Mouse (Mus musculus) midbrain, embryonic 12.5 days (tissue): Measurements from ENCODE around the gene Ltb4r1. TPM values are rescaled to one million over a fixed set of nuclear protein-coding genes. Genes with fewer than 3 reads are reported as not detected.

Source experiments
- ATAC-seq: fragments of 200-750 bp; cut with Nextera tagmentation; 2 replicates; pipeline ENCODE4 v1.8.0; 2017; ENCODE audit warnings: low read depth, moderate TSS enrichment, moderate library complexity; ENCODE audit not compliant: low FRiP score
- H3K27ac ChIP-seq: fragments of 300-500 bp; sonication (generic); replicated peaks from 2 replicates; pipeline ENCODE4 v1.5.1; 2016; ENCODE audit warnings: mild to moderate bottlenecking
- H3K27me3 ChIP-seq: fragments of 300-500 bp; sonication (generic); 2 replicates; pipeline ENCODE4 v1.6.1; 2016; ENCODE audit warnings: mild to moderate bottlenecking
- H3K36me3 ChIP-seq: fragments of 300-500 bp; sonication (generic); 2 replicates; pipeline ENCODE4 v1.6.1; 2016
- H3K4me1 ChIP-seq: fragments of 300-500 bp; sonication (generic); 2 replicates; pipeline ENCODE4 v1.6.1; 2016
- H3K4me2 ChIP-seq: fragments of 300-500 bp; sonication (generic); replicated peaks from 2 replicates; pipeline ENCODE4 v1.6.1; 2016; ENCODE audit warnings: mild to moderate bottlenecking, moderate library complexity
- H3K4me3 ChIP-seq: fragments of 300-500 bp; sonication (generic); 2 replicates; pipeline ENCODE4 v1.5.1; 2016; ENCODE audit warnings: mild to moderate bottlenecking
- H3K9ac ChIP-seq: fragments of 300-500 bp; sonication (generic); replicated peaks from 2 replicates; pipeline ENCODE4 v1.6.1; 2016; ENCODE audit warnings: mild to moderate bottlenecking, moderate library complexity
- H3K9me3 ChIP-seq: fragments of 300-500 bp; sonication (generic); 2 replicates; pipeline ENCODE4 v1.6.1; 2016; ENCODE audit warnings: mild to moderate bottlenecking
- WGBS: fragments of 180-500 bp; shearing (Covaris S2); methylation state at CpG from one replicate; pipeline ENCODE4 v1.1.7; 2016; 5-methylcytosine and 5-hydroxymethylcytosine counted together
- polyA plus RNA-seq: library from polyadenylated mRNA; unstranded; fragments of >200 nt; fragmentation: Nextera tagmentation; extraction: Ambion mirVana; gene quantifications from 2 replicates; pipeline ENCODE4 v1.2.1, GENCODE M21; 2016

Ltb4r1 gene
- 0.13 TPM in 1 of 2 replicates, not detected in the other for polyA plus RNA-seq

- Histone ChIP-seq H3K36me3 (no peaks in the 10 kb centered on the region), H3K27ac (no peak within 1 kb of the TSS), H3K9ac (no peak within 1 kb of the TSS), H3K4me1 (peaks cover 23% of the 10 kb centered on the region), H3K4me3 (no peak within 1 kb of the TSS), H3K4me2 (no peak within 1 kb of the TSS), H3K9me3 (no peaks in the 10 kb centered on the region), H3K27me3 (peaks cover 91% of the 10 kb centered on the region)
- WGBS: 66% methylated on average over 4 of the region's 4 CpGs
- no peak for ATAC-seq
These were observed at the start of gene Ltb4r1 for GRCm38 (mm10) chr14:55765696-55766095. Gene Ltb4r1 (plus strand): TSS chr14:55765962.

- Histone ChIP-seq H3K4me3 (no peak overlapping the region), H3K9me3 (no peaks in the 10 kb centered on the region), H3K27ac (no peak overlapping the region), H3K9ac (no peak overlapping the region), H3K27me3 (peaks cover 26% of the 10 kb centered on the region), H3K36me3 (peaks cover 30% of the 10 kb centered on the region), H3K4me1 (peaks cover 5% of the 10 kb centered on the region; the same call in 1 of the 2 replicates), H3K4me2 (no peak overlapping the region)
- no peak for ATAC-seq
- 88% methylated on average over 6 of the region's 6 CpGs for WGBS
These were observed 49.5 kb upstream of the Ltb4r1 start for GRCm38 (mm10) chr14:55716271-55716670.

- Histone ChIP-seq H3K27me3 (peaks cover 23% of the 10 kb centered on the region), H3K36me3 (peaks cover 30% of the 10 kb centered on the region), H3K4me1 (peaks cover 7% of the 10 kb centered on the region; the same call in 1 of the 2 replicates), H3K27ac (no peak overlapping the region), H3K4me3 (no peak overlapping the region), H3K9me3 (no peaks in the 10 kb centered on the region), H3K9ac (no peak overlapping the region), H3K4me2 (no peak overlapping the region)
- no peak for ATAC-seq
- WGBS: 83% methylated on average over 8 of the region's 8 CpGs
These were observed 48.9 kb upstream of the Ltb4r1 start for GRCm38 (mm10) chr14:55716884-55717283.

GRCm38 (mm10) chr14:55719737-55720136 lies 46.0 kb upstream of the Ltb4r1 start:
- Histone ChIP-seq H3K4me2 (no peak overlapping the region), H3K4me1 (peaks cover 7% of the 10 kb centered on the region; the same call in 1 of the 2 replicates), H3K9ac (no peak overlapping the region), H3K9me3 (no peaks in the 10 kb centered on the region), H3K27me3 (no peaks in the 10 kb centered on the region), H3K27ac (no peak overlapping the region), H3K36me3 (peaks cover 30% of the 10 kb centered on the region), H3K4me3 (no peak overlapping the region)
- WGBS: 84% methylated on average over 6 of the region's 6 CpGs
- no peak for ATAC-seq

GRCm38 (mm10) chr14:55720666-55721065 lies 45.1 kb upstream of the Ltb4r1 start:
- no peak for ATAC-seq
- WGBS: 91% methylated on average over 12 of the region's 12 CpGs
- H3K27me3 ChIP-seq: no peaks in the 10 kb centered on the region

GRCm38 (mm10) chr14:55721076-55721475 lies 44.7 kb upstream of the Ltb4r1 start:
- H3K4me3 ChIP-seq: peak overlapping the region; percentile 82
- peaks cover 28% of the 10 kb centered on the region for H3K36me3 ChIP-seq
- WGBS: 76% methylated on average over 6 of the region's 6 CpGs
- H3K4me1 ChIP-seq: peaks cover 7% of the 10 kb centered on the region; the same call in 1 of the 2 replicates
- H3K4me2 ChIP-seq: peak overlapping the region; percentile 61
- H3K27me3 ChIP-seq: no peaks in the 10 kb centered on the region
- H3K27ac ChIP-seq: no peak overlapping the region
- peak overlapping the region; percentile 75; the same call in 1 of the 2 replicates for H3K9ac ChIP-seq
- no peaks in the 10 kb centered on the region for H3K9me3 ChIP-seq
- no peak for ATAC-seq

More at GRCm38 (mm10) chr14:55720666-55721065, 45.1 kb upstream of the Ltb4r1 start:
- H3K36me3 ChIP-seq: peaks cover 30% of the 10 kb centered on the region
- no peak overlapping the region for H3K4me2 ChIP-seq
- H3K9me3 ChIP-seq: no peaks in the 10 kb centered on the region
- peaks cover 7% of the 10 kb centered on the region; the same call in 1 of the 2 replicates for H3K4me1 ChIP-seq
- no peak overlapping the region for H3K9ac ChIP-seq
- no peak overlapping the region for H3K4me3 ChIP-seq
- H3K27ac ChIP-seq: no peak overlapping the region

- Histone ChIP-seq H3K4me2 (peak within 1 kb of the TSS; percentile 61), H3K27ac (peak within 1 kb of the TSS; percentile 80), H3K9me3 (no peaks in the 10 kb centered on the region), H3K9ac (peak within 1 kb of the TSS; percentile 75), H3K27me3 (no peaks in the 10 kb centered on the region), H3K4me1 (peaks cover 7% of the 10 kb centered on the region; the same call in 1 of the 2 replicates), H3K4me3 (peak within 1 kb of the TSS; percentile 82), H3K36me3 (peaks cover 22% of the 10 kb centered on the region)
- under 1% methylated on average over 50 of the region's 50 CpGs for WGBS
- ATAC-seq: peak; percentile 93
These were observed 43.9 kb upstream of the Ltb4r1 start, which contains the start of gene Rabggta for GRCm38 (mm10) chr14:55721700-55722437. Gene Rabggta (minus strand): TSS chr14:55722263.

- no peak; the same call in 1 of the 2 replicates for ATAC-seq
- no peaks in the 10 kb centered on the region for H3K9me3 ChIP-seq
- peaks cover 7% of the 10 kb centered on the region; the same call in 1 of the 2 replicates for H3K4me1 ChIP-seq
- H3K4me3 ChIP-seq: peak overlapping the region; percentile 82
- H3K27me3 ChIP-seq: no peaks in the 10 kb centered on the region
- peaks cover 17% of the 10 kb centered on the region for H3K36me3 ChIP-seq
- peak overlapping the region; percentile 75 for H3K9ac ChIP-seq
- 52% methylated on average over 8 of the region's 8 CpGs for WGBS
- peak overlapping the region; percentile 61 for H3K4me2 ChIP-seq
- peak overlapping the region; percentile 80 for H3K27ac ChIP-seq
These were observed 43.3 kb upstream of the Ltb4r1 start for GRCm38 (mm10) chr14:55722438-55722945.

GRCm38 (mm10) chr14:55723433-55723832 lies 42.3 kb upstream of the Ltb4r1 start:
- Histone ChIP-seq H3K27me3 (no peaks in the 10 kb centered on the region; the same call in 1 of the 2 replicates), H3K9me3 (no peaks in the 10 kb centered on the region), H3K4me1 (peaks cover 7% of the 10 kb centered on the region; the same call in 1 of the 2 replicates), H3K36me3 (peaks cover 12% of the 10 kb centered on the region), H3K27ac (no peak overlapping the region), H3K4me2 (no peak overlapping the region), H3K9ac (no peak overlapping the region), H3K4me3 (no peak overlapping the region)
- 98% methylated on average over 7 of the region's 7 CpGs for WGBS
- ATAC-seq: no peak

- 76% methylated on average over 8 of the region's 8 CpGs for WGBS
- Histone ChIP-seq H3K4me3 (no peak overlapping the region), H3K27ac (no peak overlapping the region), H3K36me3 (peaks cover 4% of the 10 kb centered on the region; the same call in 1 of the 2 replicates), H3K4me2 (no peak overlapping the region), H3K9ac (no peak overlapping the region), H3K9me3 (no peaks in the 10 kb centered on the region), H3K4me1 (peaks cover 7% of the 10 kb centered on the region; the same call in 1 of the 2 replicates), H3K27me3 (no peaks in the 10 kb centered on the region; the same call in 1 of the 2 replicates)
- no peak for ATAC-seq
These were observed 41.3 kb upstream of the Ltb4r1 start for GRCm38 (mm10) chr14:55724411-55724871.

GRCm38 (mm10) chr14:55726261-55726660 lies 39.5 kb upstream of the Ltb4r1 start:
- Histone ChIP-seq H3K36me3 (no peaks in the 10 kb centered on the region), H3K27ac (no peak overlapping the region), H3K9ac (no peak overlapping the region), H3K9me3 (no peaks in the 10 kb centered on the region), H3K4me2 (no peak overlapping the region), H3K27me3 (no peaks in the 10 kb centered on the region; the same call in 1 of the 2 replicates), H3K4me3 (no peak overlapping the region), H3K4me1 (peaks cover 5% of the 10 kb centered on the region; the same call in 1 of the 2 replicates)
- no peak for ATAC-seq
